Mouse (Mus musculus) hindbrain, embryonic 15.5 days (tissue): Measurements from ENCODE around the gene Atp5d. TPM values are rescaled to one million over a fixed set of nuclear protein-coding genes. Genes with fewer than 3 reads are reported as not detected.

Experiments used
- ATAC-seq: fragments of 200-750 bp; cut with Nextera tagmentation; 2 replicates; pipeline ENCODE4 v1.8.0; 2017; ENCODE audit warnings: low read depth, moderate number of reproducible peaks, moderate TSS enrichment; ENCODE audit not compliant: low FRiP score
- H3K27ac ChIP-seq: fragments of 300-500 bp; sonication (generic); replicated peaks from 2 replicates; pipeline ENCODE4 v1.5.1; 2015; ENCODE audit warnings: mild to moderate bottlenecking, inconsistent platforms
- H3K27me3 ChIP-seq: fragments of 300-500 bp; sonication (generic); 2 replicates; pipeline ENCODE4 v1.6.1; 2015; ENCODE audit warnings: control low read depth, inconsistent platforms
- H3K36me3 ChIP-seq: fragments of 300-500 bp; sonication (generic); 2 replicates; pipeline ENCODE4 v1.6.1; 2015; ENCODE audit warnings: control low read depth, inconsistent platforms
- H3K4me1 ChIP-seq: fragments of 300-500 bp; sonication (generic); replicated peaks from 2 replicates; pipeline ENCODE4 v1.6.1; 2015; ENCODE audit warnings: control low read depth, inconsistent platforms
- H3K4me2 ChIP-seq: fragments of 300-500 bp; sonication (generic); 2 replicates; pipeline ENCODE4 v1.6.1; 2015; ENCODE audit warnings: moderate library complexity, mild to moderate bottlenecking, inconsistent platforms
- H3K4me3 ChIP-seq: fragments of 300-500 bp; sonication (generic); 2 replicates; pipeline ENCODE4 v1.5.1; 2015; ENCODE audit warnings: mild to moderate bottlenecking, inconsistent platforms
- H3K9ac ChIP-seq: fragments of 300-500 bp; sonication (generic); 2 replicates; pipeline ENCODE4 v1.6.1; 2015; ENCODE audit warnings: inconsistent platforms
- H3K9me3 ChIP-seq: fragments of 300-500 bp; sonication (generic); 2 replicates; pipeline ENCODE4 v1.6.1; 2016; ENCODE audit warnings: control low read depth, inconsistent platforms
- WGBS: fragments of 180-500 bp; shearing (Covaris S2); methylation state at CpG from one replicate; pipeline ENCODE4 v1.1.7; 2015; 5-methylcytosine and 5-hydroxymethylcytosine counted together
- polyA plus RNA-seq: library from polyadenylated mRNA; unstranded; fragments of >200 nt; fragmentation: Nextera tagmentation; extraction: Ambion mirVana; gene quantifications from 2 replicates; pipeline ENCODE4 v1.2.1, GENCODE M21; 2015

Gene Atp5d
- 503 and 517 TPM in 2 replicates for polyA plus RNA-seq

GRCm38 (mm10) chr10:80138553-80139438, at the start of gene Atp5d:
TSS of gene Atp5d (plus strand) at chr10:80138632.
- Histone ChIP-seq H3K4me3 (peak within 1 kb of the TSS; percentile 77), H3K27me3 (no peaks in the 10 kb centered on the region), H3K9me3 (no peaks in the 10 kb centered on the region), H3K4me2 (peak within 1 kb of the TSS; percentile 79), H3K36me3 (peaks cover 17% of the 10 kb centered on the region), H3K9ac (peak within 1 kb of the TSS; percentile 96), H3K4me1 (peaks cover 58% of the 10 kb centered on the region), H3K27ac (peak within 1 kb of the TSS; percentile 97)
- peak; percentile 13 for ATAC-seq
- 0% methylated on average over 63 of the region's 94 CpGs for WGBS

DNA sequence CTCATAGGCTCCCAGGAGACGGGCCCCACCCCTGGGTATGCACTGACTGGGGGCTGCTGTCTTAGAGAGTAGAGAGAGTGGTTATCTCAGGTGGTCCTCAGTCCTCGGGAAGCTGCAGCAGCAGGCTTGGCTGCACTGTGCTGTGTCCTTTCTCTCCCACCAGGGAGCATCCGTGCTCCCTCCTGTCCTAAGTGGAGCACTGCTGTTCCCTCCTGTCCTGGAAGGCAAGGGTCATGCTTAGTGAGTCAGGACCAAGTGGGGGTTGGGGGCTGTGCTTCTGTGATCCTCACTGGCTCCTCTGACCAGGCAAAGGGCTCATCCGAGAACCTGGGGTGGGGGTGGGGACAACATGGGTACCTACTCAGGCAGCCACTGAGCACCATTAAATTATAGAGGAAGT, 49.3 kb upstream of the Atp5d start:
- no peak for ATAC-seq
- H3K9ac ChIP-seq, result no peak overlapping the region
- no peaks in the 10 kb centered on the region; the same call in 1 of the 2 replicates for H3K36me3 ChIP-seq
- no peaks in the 10 kb centered on the region for H3K27me3 ChIP-seq
- no peak overlapping the region for H3K4me2 ChIP-seq
- no peaks in the 10 kb centered on the region for H3K4me1 ChIP-seq
- no peak overlapping the region for H3K27ac ChIP-seq
- H3K9me3 ChIP-seq, result no peaks in the 10 kb centered on the region
- H3K4me3 ChIP-seq, result no peak overlapping the region
- 50% methylated on average over 4 of the region's 4 CpGs for WGBS

DNA sequence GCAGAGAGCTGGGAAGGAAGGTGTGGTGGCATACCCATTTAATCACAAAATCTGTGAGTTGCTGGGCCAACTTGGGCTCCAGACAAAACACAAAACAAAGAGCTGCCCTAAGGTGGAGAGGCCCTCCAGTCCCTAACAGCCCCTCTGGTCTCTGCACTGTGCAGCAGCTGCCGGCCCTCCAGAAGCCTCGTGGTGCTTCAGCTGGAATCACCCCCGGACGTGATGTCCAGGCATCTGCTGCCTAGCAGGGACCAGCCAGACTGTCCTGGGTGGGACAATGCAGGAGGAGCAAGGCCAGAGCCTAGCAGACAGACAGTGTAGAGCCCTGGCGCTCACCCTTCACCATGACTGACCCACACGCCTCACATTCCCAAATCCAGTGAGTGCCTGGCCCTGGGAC, 46.9 kb upstream of the Atp5d start:
- Histone ChIP-seq H3K4me1 (no peaks in the 10 kb centered on the region), H3K9ac (no peak overlapping the region), H3K36me3 (no peaks in the 10 kb centered on the region), H3K9me3 (no peaks in the 10 kb centered on the region), H3K4me2 (no peak overlapping the region), H3K4me3 (no peak overlapping the region), H3K27me3 (no peaks in the 10 kb centered on the region), H3K27ac (no peak overlapping the region)
- no peak for ATAC-seq
- WGBS, result 83% methylated on average over 6 of the region's 6 CpGs

GRCm38 (mm10) chr10:80092690-80093089, 45.7 kb upstream of the Atp5d start:
- no peak for ATAC-seq

GRCm38 (mm10) chr10:80094085-80094484, 44.3 kb upstream of the Atp5d start:
- H3K36me3 ChIP-seq, result no peaks in the 10 kb centered on the region
- no peak overlapping the region for H3K9ac ChIP-seq
- no peak overlapping the region for H3K4me2 ChIP-seq
- H3K9me3 ChIP-seq, result no peaks in the 10 kb centered on the region
- H3K27ac ChIP-seq, result no peak overlapping the region
- H3K4me1 ChIP-seq, result peaks cover 5% of the 10 kb centered on the region; the same call in 1 of the 2 replicates
- H3K27me3 ChIP-seq, result no peaks in the 10 kb centered on the region
- H3K4me3 ChIP-seq, result no peak overlapping the region
- 95% methylated on average over 6 of the region's 6 CpGs for WGBS
- no peak for ATAC-seq

More at GRCm38 (mm10) chr10:80092690-80093089, 45.7 kb upstream of the Atp5d start:
- Histone ChIP-seq H3K4me2 (no peak overlapping the region), H3K36me3 (no peaks in the 10 kb centered on the region), H3K9me3 (no peaks in the 10 kb centered on the region), H3K9ac (no peak overlapping the region), H3K4me3 (no peak overlapping the region), H3K27ac (no peak overlapping the region), H3K27me3 (no peaks in the 10 kb centered on the region), H3K4me1 (peaks cover 5% of the 10 kb centered on the region; the same call in 1 of the 2 replicates)
- WGBS, result 76% methylated on average over 5 of the region's 5 CpGs

GRCm38 (mm10) chr10:80094684-80095083, 43.7 kb upstream of the Atp5d start:
- Histone ChIP-seq H3K27me3 (no peaks in the 10 kb centered on the region), H3K9me3 (no peaks in the 10 kb centered on the region), H3K4me1 (peaks cover 5% of the 10 kb centered on the region; the same call in 1 of the 2 replicates), H3K4me3 (no peak overlapping the region), H3K27ac (no peak overlapping the region), H3K4me2 (no peak overlapping the region), H3K9ac (no peak overlapping the region), H3K36me3 (no peaks in the 10 kb centered on the region)
- ATAC-seq, result no peak
- WGBS, result 77% methylated on average over 3 of the region's 3 CpGs

GRCm38 (mm10) chr10:80095547-80095946, 42.9 kb upstream of the Atp5d start:
- Histone ChIP-seq H3K4me2 (no peak overlapping the region), H3K9ac (no peak overlapping the region), H3K4me1 (peaks cover 12% of the 10 kb centered on the region), H3K4me3 (no peak overlapping the region), H3K9me3 (no peaks in the 10 kb centered on the region), H3K27me3 (no peaks in the 10 kb centered on the region), H3K27ac (no peak overlapping the region), H3K36me3 (no peaks in the 10 kb centered on the region)
- 92% methylated on average over 5 of the region's 5 CpGs for WGBS
- ATAC-seq, result no peak

DNA sequence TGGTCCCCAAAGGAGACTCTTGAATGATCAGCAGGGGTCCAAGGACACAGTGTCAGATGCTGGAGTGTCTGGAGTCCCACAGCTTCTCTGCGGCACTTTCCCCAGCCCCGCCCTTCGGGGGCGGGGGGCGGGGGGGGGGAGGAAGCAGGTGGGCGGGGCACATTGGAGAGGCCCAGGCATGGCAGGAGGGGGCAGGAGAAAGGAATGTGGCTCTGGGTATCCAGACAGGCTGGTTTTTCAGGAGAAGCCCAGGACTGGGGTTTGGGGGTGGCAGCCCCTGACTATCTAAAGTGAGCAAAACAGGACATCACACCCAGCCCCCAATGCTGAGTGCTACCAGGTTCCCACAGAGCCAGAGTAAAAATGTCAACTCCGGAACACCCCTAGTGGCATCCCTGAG, 41.2 kb upstream of the Atp5d start:
- no peak overlapping the region for H3K9ac ChIP-seq
- 17% methylated on average over 6 of the region's 7 CpGs for WGBS
- ATAC-seq, result no peak
- H3K9me3 ChIP-seq, result no peaks in the 10 kb centered on the region
- no peaks in the 10 kb centered on the region for H3K36me3 ChIP-seq
- no peaks in the 10 kb centered on the region for H3K27me3 ChIP-seq
- H3K4me1 ChIP-seq, result peaks cover 27% of the 10 kb centered on the region
- H3K4me3 ChIP-seq, result no peak overlapping the region
- H3K4me2 ChIP-seq, result no peak overlapping the region
- no peak overlapping the region for H3K27ac ChIP-seq

GRCm38 (mm10) chr10:80098630-80099029, 39.8 kb upstream of the Atp5d start:
- Histone ChIP-seq H3K36me3 (no peaks in the 10 kb centered on the region), H3K4me3 (no peak overlapping the region), H3K9me3 (no peaks in the 10 kb centered on the region), H3K4me1 (peaks cover 27% of the 10 kb centered on the region), H3K27ac (no peak overlapping the region), H3K27me3 (no peaks in the 10 kb centered on the region), H3K9ac (no peak overlapping the region), H3K4me2 (no peak overlapping the region)
- 89% methylated on average over 5 of the region's 5 CpGs for WGBS
- ATAC-seq, result no peak

DNA sequence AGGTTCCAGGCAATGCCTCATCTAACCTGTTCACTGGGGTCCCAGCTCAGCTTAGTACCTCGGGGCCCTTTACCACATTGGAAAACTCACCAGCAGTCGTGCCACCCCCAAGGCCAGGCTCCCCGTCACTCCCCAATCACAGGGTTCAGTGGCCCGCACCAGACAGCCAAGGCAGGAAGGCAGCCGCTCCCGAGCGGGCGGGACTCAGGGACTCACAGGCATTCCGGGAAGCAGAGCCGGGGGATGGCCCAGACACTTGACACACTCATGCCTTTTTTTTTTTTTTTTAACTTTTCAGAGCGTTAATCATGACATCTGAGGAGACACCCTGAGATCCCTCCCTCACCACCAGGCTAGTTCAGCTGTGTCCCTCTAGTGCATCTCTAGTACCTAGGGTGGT, 37.5 kb upstream of the Atp5d start:
- Histone ChIP-seq H3K9ac (no peak overlapping the region), H3K36me3 (no peaks in the 10 kb centered on the region), H3K9me3 (no peaks in the 10 kb centered on the region), H3K4me3 (no peak overlapping the region), H3K27ac (no peak overlapping the region), H3K4me1 (peaks cover 27% of the 10 kb centered on the region), H3K27me3 (peaks cover 2% of the 10 kb centered on the region; the same call in 1 of the 2 replicates), H3K4me2 (peak overlapping the region; percentile 84; the same call in 1 of the 2 replicates)
- ATAC-seq, result no peak
- WGBS, result 71% methylated on average over 11 of the region's 11 CpGs

- Histone ChIP-seq H3K9me3 (no peaks in the 10 kb centered on the region), H3K36me3 (no peaks in the 10 kb centered on the region), H3K27me3 (peaks cover 2% of the 10 kb centered on the region; the same call in 1 of the 2 replicates), H3K9ac (peak overlapping the region; percentile 81), H3K27ac (peak overlapping the region; percentile 56), H3K4me1 (peaks cover 24% of the 10 kb centered on the region), H3K4me3 (peak overlapping the region; percentile 91), H3K4me2 (peak overlapping the region; percentile 84)
- ATAC-seq, result peak; percentile 89
- under 1% methylated on average over 59 of the region's 59 CpGs for WGBS
Observed at GRCm38 (mm10) chr10:80102216-80102915, 36.1 kb upstream of the Atp5d start.

DNA sequence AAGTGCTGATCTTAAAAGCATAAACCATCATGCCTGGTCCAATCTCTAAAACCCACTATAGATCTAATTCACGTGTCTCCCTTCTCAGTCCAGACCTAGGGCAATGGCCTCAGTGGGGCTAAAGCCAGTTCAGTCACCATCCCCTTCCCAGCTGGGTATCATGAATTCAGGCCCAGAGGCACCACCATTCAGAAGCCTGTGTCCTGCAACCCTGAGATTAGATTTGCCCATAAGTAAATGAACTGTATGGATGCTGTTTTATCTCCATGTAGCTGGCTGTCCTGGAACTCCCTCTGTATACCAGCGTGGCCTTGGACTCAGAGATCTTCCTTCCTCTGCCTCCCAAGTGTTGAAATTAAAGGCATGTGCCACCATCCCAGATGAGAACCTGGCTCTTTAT, 35.4 kb upstream of the Atp5d start:
- peak overlapping the region; percentile 56 for H3K27ac ChIP-seq
- no peak for ATAC-seq
- 80% methylated on average over 2 of the region's 2 CpGs for WGBS
- no peaks in the 10 kb centered on the region for H3K36me3 ChIP-seq
- H3K4me3 ChIP-seq, result peak overlapping the region; percentile 91; the same call in 1 of the 2 replicates
- 0 out of 2 replicates have a peak overlapping the region, but pooled peaks have one; percentile 81 for H3K9ac ChIP-seq
- peaks cover 2% of the 10 kb centered on the region; the same call in 1 of the 2 replicates for H3K27me3 ChIP-seq
- H3K4me1 ChIP-seq, result peaks cover 21% of the 10 kb centered on the region
- peak overlapping the region; percentile 84 for H3K4me2 ChIP-seq
- H3K9me3 ChIP-seq, result no peaks in the 10 kb centered on the region
